Mouse (Mus musculus): ENCODE results near the gene Gcn1l1.

- TF ChIP-seq POLR2A (IDR thresholded peaks at IDR 0.05; ENCODE audit: low read depth, low read length) (no peak), CTCF (IDR thresholded peaks at IDR 0.05; ENCODE audit: extremely low read depth, insufficient read depth, insufficient read length, insufficient replicate concordance) (no peak)
These were observed 48.1 kb upstream of the Gcn1l1 start for GRCm38 (mm10) chr5:115516908-115517307.
